Mouse (Mus musculus) forebrain, embryonic 14.5 days (tissue): ENCODE measurements at regions not wholly inside any gene's neighbourhood (a gene's known extent, or its start where the extent isn't known, plus 50 kb on each side); places are given as distances from the start of the nearest gene placed in this dataset.

ENCODE experiments used
- ATAC-seq: fragments of 200-750 bp; cut with Nextera tagmentation; 2 replicates; pipeline ENCODE4 v1.8.0; 2017; ENCODE audit warnings: mild to moderate bottlenecking, moderate library complexity
- DNase-seq: peaks from one replicate; pipeline ENCODE4 v3.0.0-alpha.2; 2015; ENCODE audit warnings: low spot score
- H3K27ac ChIP-seq: fragments of 300-500 bp; sonication (generic); 2 replicates; pipeline ENCODE4 v1.5.1; 2014; ENCODE audit warnings: low read depth, mild to moderate bottlenecking, control low read depth, low read length, moderate library complexity
- H3K27me3 ChIP-seq: fragments of 300-500 bp; sonication (generic); replicated peaks from 2 replicates; pipeline ENCODE4 v1.6.1; 2014; ENCODE audit warnings: low read length, control low read depth, mixed read lengths; ENCODE audit not compliant: control insufficient read depth, insufficient read depth
- H3K36me3 ChIP-seq: fragments of 300-500 bp; sonication (generic); 2 replicates; pipeline ENCODE4 v1.6.1; 2014; ENCODE audit warnings: low read length, control low read depth; ENCODE audit not compliant: control insufficient read depth, insufficient read depth
- H3K4me1 ChIP-seq: fragments of 300-500 bp; sonication (generic); 2 replicates; pipeline ENCODE4 v1.6.1; 2014; ENCODE audit warnings: antibody characterized with exemption, low read length, control low read depth; ENCODE audit not compliant: control insufficient read depth, insufficient read depth
- H3K4me2 ChIP-seq: fragments of 300-500 bp; sonication (generic); 2 replicates; pipeline ENCODE4 v1.6.1; 2014; ENCODE audit warnings: mild to moderate bottlenecking, control low read depth, low read length
- H3K4me3 ChIP-seq: fragments of 300-500 bp; sonication (generic); 2 replicates; pipeline ENCODE4 v1.5.1; 2014; ENCODE audit warnings: low read depth, low read length, control low read depth
- H3K9ac ChIP-seq: fragments of 300-500 bp; sonication (generic); 2 replicates; pipeline ENCODE4 v1.6.1; 2014; ENCODE audit warnings: mild to moderate bottlenecking, low read length, control low read depth, moderate library complexity
- H3K9me3 ChIP-seq: fragments of 300-500 bp; sonication (generic); replicated peaks from 2 replicates; pipeline ENCODE4 v1.6.1; 2016; ENCODE audit warnings: low read length, control low read depth, mixed read lengths; ENCODE audit not compliant: control insufficient read depth
- WGBS: fragments of 180-500 bp; shearing (Covaris S2); extraction: QIAGEN DNeasy Blood & Tissue Kit; methylation state at CpG from one replicate; pipeline ENCODE4 v1.1.7; 2014; 5-methylcytosine and 5-hydroxymethylcytosine counted together

DNA sequence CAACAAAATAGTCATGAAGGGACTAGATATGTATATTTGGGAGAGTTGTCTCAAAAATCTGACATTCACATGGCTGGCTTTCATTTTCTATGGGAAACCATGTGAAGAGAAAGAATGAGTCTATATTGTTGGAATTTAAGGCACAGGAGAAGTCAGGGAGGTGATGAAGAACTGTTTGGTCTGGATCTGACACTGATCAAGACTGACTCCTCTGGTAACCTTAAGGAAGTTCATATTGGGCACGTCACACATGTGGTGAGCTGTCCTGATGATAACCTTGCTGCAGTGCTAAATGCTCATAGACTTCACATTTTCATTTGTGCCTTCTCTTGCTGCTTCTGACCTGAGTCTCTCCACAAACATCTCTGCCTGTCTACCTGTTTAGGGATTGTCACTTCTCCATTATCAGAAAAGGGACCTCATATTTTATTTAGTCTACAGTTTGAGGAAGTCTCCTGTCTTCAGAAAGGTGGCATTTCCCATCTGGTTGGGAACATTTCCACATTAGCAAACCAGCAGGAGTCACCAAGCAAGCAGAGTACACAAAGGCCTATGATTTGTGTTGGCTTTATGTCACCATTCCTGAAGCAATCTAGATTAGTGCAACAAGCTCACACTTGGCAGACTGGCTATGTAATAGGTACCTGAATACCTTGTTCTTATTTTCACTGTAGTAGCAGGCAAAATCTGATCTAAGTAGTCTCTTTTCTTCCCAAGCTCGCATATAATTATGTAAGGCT is 76.4 kb upstream of the B430305J03Rik start:
- H3K4me3 ChIP-seq, result no peak overlapping the region
- no peaks in the 10 kb centered on the region for H3K27me3 ChIP-seq
- 66% methylated on average over 2 of the region's 2 CpGs for WGBS
- no peak overlapping the region for H3K4me2 ChIP-seq
- ATAC-seq, result no peak
- no peaks in the 10 kb centered on the region for H3K9me3 ChIP-seq
- H3K9ac ChIP-seq, result no peak overlapping the region
- no peaks in the 10 kb centered on the region for H3K4me1 ChIP-seq
- no peak overlapping the region for H3K27ac ChIP-seq
- DNase-seq, result no peak
- no peaks in the 10 kb centered on the region for H3K36me3 ChIP-seq

DNA sequence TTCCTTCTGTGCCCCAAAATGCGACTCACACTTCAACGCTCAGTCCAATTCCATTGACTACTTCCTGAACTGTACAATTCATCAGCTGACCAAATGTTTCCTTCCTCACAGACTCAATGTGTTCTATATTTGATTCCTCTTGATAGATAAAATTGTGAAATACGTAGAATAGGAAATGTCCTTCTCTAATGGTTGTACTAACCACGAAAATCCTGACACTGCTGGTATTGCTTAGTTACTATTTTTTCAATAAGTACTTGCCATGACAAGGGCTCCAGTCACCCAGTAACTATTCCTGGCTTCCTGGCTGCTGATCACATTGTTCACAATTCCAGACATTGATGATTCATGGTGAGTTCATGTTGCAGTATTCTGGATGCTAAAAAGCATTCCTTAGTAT is 75.7 kb upstream of the B430305J03Rik start:
- Histone ChIP-seq H3K9me3 (no peaks in the 10 kb centered on the region), H3K4me1 (no peaks in the 10 kb centered on the region), H3K4me2 (no peak overlapping the region), H3K36me3 (no peaks in the 10 kb centered on the region), H3K27ac (no peak overlapping the region), H3K4me3 (no peak overlapping the region), H3K27me3 (no peaks in the 10 kb centered on the region), H3K9ac (no peak overlapping the region)
- WGBS, result 87% methylated on average over 4 of the region's 4 CpGs
- no peak for ATAC-seq
- DNase-seq, result no peak

DNA sequence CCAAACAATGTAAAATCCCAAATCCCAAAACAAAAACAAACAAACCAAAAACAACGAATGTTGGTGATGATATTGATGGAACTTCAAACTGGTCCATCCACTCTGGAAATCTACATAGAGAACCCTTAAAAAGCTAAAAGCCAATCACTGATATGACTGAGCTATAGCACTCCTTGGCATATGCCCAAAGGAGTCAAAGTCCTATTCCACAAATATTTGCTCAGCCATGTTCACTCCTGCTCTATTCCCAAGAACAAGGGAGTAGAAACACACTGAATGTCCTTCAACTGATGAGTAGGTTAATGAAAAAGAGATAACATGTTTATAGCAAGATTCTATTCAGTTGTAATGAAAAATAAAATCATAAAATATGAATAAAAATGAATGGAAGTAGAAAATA is 63.0 kb upstream of the B430305J03Rik start:
- H3K9ac ChIP-seq, result no peak overlapping the region
- DNase-seq (no peak), ATAC-seq (no peak)
- H3K9me3 ChIP-seq, result no peaks in the 10 kb centered on the region
- no peak overlapping the region for H3K27ac ChIP-seq
- no peak overlapping the region for H3K4me3 ChIP-seq
- H3K4me2 ChIP-seq, result no peak overlapping the region
- WGBS, result 90% methylated on average over 1 of the region's 1 CpGs
- H3K27me3 ChIP-seq, result no peaks in the 10 kb centered on the region
- H3K4me1 ChIP-seq, result no peaks in the 10 kb centered on the region
- H3K36me3 ChIP-seq, result no peaks in the 10 kb centered on the region

DNA sequence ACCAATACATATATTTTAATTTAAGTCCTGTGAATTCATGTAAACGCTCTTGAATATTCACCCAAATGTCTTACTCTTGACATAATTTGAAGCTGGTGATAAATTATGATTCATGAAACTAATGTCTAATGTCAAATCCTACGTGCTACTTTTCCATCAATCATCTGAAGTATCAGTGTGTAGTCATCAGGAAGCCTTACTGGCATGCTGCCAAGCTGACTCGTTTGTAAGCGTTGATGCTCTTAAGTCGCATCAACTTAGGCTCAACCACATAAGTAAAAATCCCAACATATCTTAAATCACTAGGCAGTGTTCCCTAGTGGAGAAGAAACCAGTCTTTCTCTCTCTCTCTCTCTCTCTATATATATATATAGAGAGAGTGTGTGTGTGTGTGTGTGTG is 58.2 kb upstream of the B430305J03Rik start:
- Histone ChIP-seq H3K27me3 (no peaks in the 10 kb centered on the region), H3K4me3 (no peak overlapping the region), H3K9me3 (no peaks in the 10 kb centered on the region), H3K9ac (no peak overlapping the region), H3K4me2 (no peak overlapping the region), H3K36me3 (no peaks in the 10 kb centered on the region), H3K4me1 (no peaks in the 10 kb centered on the region), H3K27ac (no peak overlapping the region)
- no peak for ATAC-seq
- peak; percentile 60 for DNase-seq
- 60% methylated on average over 5 of the region's 5 CpGs for WGBS

DNA sequence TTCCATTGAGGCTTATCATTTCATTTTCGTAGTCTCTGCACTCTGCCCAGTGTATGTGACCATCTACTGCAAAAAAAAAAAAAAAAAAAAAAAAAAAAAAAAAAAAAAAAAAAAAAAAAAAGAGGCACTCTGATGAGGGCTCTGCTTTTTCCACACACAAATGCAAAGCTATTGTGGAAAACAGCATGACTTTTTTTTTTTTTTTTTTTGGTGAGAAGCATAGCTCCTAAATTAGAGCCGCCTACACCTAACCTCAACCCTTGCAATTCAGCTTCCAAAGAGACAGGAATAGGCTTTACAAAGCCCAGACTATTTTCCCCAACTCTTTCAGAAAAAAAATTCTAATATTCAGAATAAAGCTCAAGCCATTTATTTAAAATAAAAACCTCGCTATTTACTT is 54.0 kb upstream of the B430305J03Rik start:
- no peak for ATAC-seq
- WGBS, result 66% methylated on average over 3 of the region's 3 CpGs
- H3K36me3 ChIP-seq, result no peaks in the 10 kb centered on the region

DNA sequence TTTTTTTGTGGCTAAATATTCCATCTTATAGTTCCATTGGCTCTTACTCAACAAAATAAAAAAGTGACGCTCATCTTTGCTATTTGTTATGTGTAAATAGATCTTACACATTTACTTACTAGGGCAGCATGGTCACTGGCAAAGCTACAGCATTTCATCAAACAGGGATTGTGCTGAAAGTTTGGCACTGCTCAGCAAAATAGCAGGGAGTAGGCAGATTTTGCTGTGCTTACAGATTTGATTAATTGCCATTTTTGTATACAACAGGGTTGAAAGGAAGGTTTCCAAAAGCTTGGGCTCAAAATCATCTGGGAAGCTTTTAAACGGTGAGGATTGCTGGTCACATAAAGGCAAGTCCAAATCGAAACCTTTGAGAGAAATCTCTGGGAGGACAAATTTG is 52.3 kb upstream of the B430305J03Rik start:
- H3K9me3 ChIP-seq, result no peaks in the 10 kb centered on the region
- no peaks in the 10 kb centered on the region for H3K27me3 ChIP-seq
- DNase-seq (peak; percentile 36), ATAC-seq (no peak)
- no peak overlapping the region for H3K27ac ChIP-seq
- no peak overlapping the region for H3K4me2 ChIP-seq
- H3K36me3 ChIP-seq, result no peaks in the 10 kb centered on the region
- no peak overlapping the region for H3K9ac ChIP-seq
- H3K4me3 ChIP-seq, result no peak overlapping the region
- WGBS, result 74% methylated on average over 3 of the region's 3 CpGs
- no peaks in the 10 kb centered on the region for H3K4me1 ChIP-seq

More for the DNA sequence above, 54.0 kb upstream of the B430305J03Rik start:
- Histone ChIP-seq H3K4me3 (no peak overlapping the region), H3K27me3 (no peaks in the 10 kb centered on the region), H3K9me3 (no peaks in the 10 kb centered on the region), H3K4me2 (no peak overlapping the region), H3K4me1 (no peaks in the 10 kb centered on the region), H3K9ac (no peak overlapping the region), H3K27ac (no peak overlapping the region)
- no peak for DNase-seq
